Mouse (Mus musculus) gastrocnemius, postnatal 4 days (tissue): ENCODE measurements around the gene Phf10. TPM values are rescaled to one million over a fixed set of nuclear protein-coding genes. Genes with fewer than 3 reads are reported as not detected.
"Not testable (repeated sequence)": the region's sequence is repeated elsewhere in the genome, so short reads cannot be mapped to it uniquely, and the experiment has no call there.

Experiments used
- DNase-seq, 2 experiments: peaks; one replicate each; pipeline ENCODE4 v3.0.0; 2021 to 2022; ENCODE audit warnings: low spot score in 2 of 2, mixed read lengths in 2 of 2
- total RNA-seq, 2 experiments: library from RNA; stranded (reverse); gene quantifications; 2 replicates each; pipeline ENCODE4 v1.2.3; 2021

Phf10 gene
- total RNA-seq, 2 experiments from 2014 or later, result 75.3 to 81.4 TPM

DNA sequence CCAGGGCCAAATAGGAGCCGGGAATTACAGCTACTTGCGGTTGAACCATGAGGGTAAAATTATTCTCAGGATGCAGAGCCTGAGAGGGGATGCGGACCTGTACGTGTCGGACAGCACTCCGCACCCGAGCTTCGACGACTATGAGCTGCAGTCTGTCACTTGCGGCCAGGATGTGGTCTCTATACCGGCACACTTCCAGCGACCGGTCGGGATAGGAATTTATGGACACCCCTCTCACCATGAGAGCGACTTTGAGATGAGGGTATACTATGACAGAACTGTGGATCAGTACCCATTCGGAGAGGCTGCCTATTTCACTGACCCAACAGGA is 17.4 kb downstream of the Phf10 start:
- no peak for DNase-seq

- peak; percentile 99 to 100 for DNase-seq
Measured at GRCm38 (mm10) chr17:14943009-14943728, 17.9 kb downstream of the Phf10 start, which contains the start of the genes Wdr27 and 1600012H06Rik. Wdr27 (minus strand) TSS chr17:14943158. 1600012H06Rik (plus strand) TSS chr17:14943184.

GRCm38 (mm10) chr17:14942181-14942580 is 18.9 kb downstream of the Phf10 start:
- not testable (repeated sequence) for DNase-seq

DNA sequence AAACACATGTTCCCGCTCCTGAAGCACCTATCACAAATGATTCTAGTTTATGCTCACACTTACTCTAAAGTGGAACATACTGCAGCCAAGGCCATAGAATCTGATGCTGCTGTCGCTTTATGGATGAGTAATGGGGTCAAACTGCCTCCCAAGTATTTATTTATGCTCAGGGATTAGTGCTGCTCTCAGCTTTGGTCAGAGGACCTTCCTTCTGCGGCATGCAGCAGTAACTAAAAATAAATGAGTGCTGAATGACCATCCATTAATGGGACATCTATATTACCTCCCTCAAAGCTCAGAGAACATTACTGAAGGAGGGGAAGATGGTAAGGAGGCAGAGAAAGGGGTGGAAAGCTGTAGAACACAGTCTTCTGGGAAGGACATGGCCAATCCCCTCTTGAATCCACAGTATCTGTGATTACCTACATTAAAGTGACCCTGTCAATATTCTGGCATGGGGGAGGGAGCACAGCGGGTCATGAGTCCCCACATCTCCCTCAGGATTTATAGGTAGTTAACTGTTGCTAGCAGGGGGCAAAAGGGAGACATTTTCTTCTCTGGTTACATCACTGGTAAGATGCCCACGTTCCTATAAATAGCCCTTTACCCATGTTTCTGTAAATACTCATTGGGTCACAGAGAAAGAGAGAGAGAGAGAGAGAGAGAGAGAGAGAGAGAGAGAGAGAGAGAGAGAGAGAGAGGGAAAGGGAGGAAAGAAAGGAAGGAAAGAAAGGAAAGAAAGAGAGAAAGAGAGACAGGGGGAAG is 25.1 kb downstream of the Phf10 start:
- no peak for DNase-seq

DNA sequence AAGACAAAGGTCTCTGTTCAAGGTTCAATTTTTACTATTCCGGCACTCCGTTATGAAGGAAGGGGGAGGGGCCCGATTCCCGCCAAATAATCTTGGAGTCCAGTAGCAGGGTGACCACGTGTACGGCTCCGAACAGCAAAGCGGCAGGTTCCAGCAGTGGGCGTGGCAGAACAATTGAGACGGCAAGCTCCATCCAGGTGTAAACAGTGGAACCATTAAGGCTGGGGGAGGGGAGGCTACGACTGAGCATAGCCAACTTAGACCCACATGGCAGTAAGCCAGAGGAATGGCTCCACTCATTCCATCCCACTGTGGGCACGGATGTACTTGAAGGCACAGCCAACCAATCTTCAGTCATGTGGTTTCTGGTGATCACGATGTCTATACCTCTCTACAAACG is 25.8 kb downstream of the Phf10 start:
- DNase-seq, result not testable (repeated sequence)

- DNase-seq, result no peak
Measured at GRCm38 (mm10) chr17:14931469-14931868, 29.6 kb downstream of the Phf10 start.

- DNase-seq, result no peak
Measured at GRCm38 (mm10) chr17:14930697-14931096, 30.4 kb downstream of the Phf10 start.

DNA sequence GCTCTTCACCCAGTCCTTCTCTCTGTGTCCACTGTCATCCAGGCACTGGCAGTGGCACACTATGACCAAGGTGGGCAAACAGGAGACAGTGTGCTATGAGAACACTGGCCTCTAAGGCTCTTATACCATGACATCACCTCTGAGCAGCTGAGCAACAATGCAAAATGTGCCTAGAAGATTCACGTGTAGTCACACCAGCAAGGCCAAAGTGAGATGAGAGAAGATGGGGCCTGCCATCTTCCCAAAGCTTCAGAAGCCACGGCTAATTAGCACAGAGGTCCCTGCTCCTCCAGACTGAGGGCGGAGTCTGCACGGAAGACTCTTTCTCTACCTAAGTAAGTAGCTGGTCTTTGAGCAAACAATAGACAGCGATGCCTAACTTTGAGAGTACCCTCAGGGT is 32.4 kb downstream of the Phf10 start:
- DNase-seq, result no peak

- no peak for DNase-seq
Measured at GRCm38 (mm10) chr17:14927644-14928218, 33.3 kb downstream of the Phf10 start.

GRCm38 (mm10) chr17:14921582-14921981 is 39.5 kb downstream of the Phf10 start:
- no peak for DNase-seq

- no peak for DNase-seq
Measured at GRCm38 (mm10) chr17:14917866-14918265, 43.2 kb downstream of the Phf10 start.

GRCm38 (mm10) chr17:14914401-14914800 is 46.7 kb downstream of the Phf10 start:
- no peak for DNase-seq

GRCm38 (mm10) chr17:14912981-14913380 is 48.1 kb downstream of the Phf10 start:
- no peak for DNase-seq

DNA sequence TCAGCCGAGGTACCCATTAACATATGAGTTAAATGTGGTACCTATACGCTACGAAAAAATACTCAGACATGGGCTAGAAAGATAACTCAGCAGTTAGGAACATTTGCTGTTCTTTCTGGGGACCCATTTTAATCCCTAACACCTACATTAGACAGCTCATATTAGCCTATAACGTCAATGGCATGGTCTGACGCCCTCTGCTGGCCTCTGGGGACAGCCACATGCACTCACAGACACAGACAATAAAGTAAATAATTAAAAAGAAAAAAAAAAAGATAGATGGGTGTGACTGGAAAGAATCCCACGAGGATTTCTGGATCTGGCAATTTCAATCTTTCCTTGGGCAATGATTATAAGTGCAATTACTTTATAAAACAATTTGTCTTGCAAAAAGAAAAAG is 48.7 kb downstream of the Phf10 start:
- no peak for DNase-seq

- no peak for DNase-seq
Measured at GRCm38 (mm10) chr17:14910771-14911170, 50.3 kb downstream of the Phf10 start.

DNA sequence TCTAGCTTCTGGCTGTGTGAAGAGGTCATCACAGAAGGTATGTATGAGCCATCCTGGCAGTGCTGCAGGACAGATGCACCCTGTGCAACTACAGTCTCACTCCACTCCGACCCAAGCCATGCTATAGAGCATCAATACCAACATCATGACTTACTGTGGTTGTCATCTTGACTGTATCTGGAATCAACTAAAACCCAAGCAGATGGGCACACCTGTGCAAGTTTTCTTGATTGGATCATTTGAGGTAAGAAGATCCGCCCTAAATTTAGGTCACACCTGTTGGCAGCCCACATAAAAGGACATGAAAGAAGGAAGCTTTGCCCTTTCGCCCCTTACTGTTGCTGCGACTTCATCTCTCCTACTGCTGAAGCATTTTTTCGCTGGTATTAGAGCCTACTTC is 51.7 kb downstream of the Phf10 start:
- no peak for DNase-seq

DNA sequence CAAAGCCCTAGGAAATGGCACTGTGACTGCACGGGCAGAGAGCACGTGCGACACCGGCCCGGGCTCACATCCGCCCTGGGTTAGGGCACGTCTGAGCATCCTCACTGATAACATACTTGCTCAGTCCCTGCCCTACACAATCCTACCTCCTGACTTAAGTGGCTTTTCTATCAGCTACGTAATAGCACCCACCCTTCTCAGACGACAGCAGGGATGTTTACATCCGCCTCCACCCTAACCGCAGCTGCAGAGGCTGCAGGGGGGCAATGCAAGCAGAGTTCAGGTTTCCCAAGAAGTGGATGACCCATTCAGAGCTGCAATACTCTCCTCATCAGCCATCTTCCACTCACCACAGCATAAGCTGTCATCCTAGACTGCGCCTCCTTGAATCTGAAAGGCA is 53.9 kb downstream of the Phf10 start:
- DNase-seq, result no peak

GRCm38 (mm10) chr17:14906611-14907010 is 54.5 kb downstream of the Phf10 start:
- DNase-seq, result no peak

GRCm38 (mm10) chr17:14904637-14905265 is 56.3 kb downstream of the Phf10 start:
- DNase-seq, result peak in 1 of 2 experiments; percentile 69

- DNase-seq, result no peak
Measured at GRCm38 (mm10) chr17:14904206-14904605, 56.9 kb downstream of the Phf10 start.

DNA sequence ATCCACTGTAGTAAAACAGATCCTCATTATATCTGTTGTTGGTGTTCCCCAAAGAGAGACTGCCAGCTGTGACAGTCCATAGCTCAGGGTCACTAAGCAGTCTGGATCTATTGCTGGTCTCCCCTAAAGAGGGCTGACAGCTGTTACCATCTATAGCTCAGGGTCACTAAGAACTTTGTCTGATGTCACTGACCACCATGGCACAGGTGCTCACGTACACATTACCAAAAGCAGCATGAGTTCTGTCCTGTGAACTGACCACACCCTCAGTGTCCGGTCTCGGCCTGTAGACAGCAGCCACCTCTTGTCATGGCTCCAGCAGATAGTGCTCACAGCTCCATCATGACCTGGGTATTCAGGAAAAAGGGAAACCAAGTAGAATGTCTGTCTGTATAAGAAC is 57.9 kb downstream of the Phf10 start:
- no peak for DNase-seq

DNA sequence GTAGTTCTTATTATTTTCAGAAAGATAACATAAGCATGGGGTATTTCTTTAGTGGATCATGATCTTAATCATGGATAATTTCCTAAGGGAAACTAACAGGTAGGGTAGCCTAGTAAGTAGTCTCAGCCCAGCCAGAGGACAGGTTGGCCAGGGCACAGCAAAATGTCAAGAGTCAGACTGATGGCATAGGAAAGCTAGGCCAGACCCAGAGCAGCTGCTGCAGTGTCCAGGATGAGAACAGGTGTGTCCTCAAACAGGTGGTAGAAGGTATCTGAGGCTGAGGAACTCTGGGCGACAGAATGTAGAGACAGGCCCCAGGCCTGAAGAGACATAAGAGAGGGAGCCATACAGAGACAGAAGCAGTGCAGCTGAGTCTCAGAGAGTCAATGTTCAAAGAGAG is 62.1 kb downstream of the Phf10 start:
- DNase-seq, result no peak
